Mouse (Mus musculus): ENCODE results near the gene Gpatch2.

The Gpatch2 gene

GRCm38 (mm10) chr1:187365424-187365823 lies 150.1 kb downstream of the Gpatch2 start:
- DNase-seq (ENCODE audit: extremely low read depth, low read depth, low spot score), result no peak

- DNase-seq (ENCODE audit: extremely low read depth, low read depth, low spot score), result no peak
Observed at GRCm38 (mm10) chr1:187366806-187367205, 151.5 kb downstream of the Gpatch2 start.

GRCm38 (mm10) chr1:187369049-187369448 lies 153.7 kb downstream of the Gpatch2 start:
- no peak for DNase-seq (ENCODE audit: extremely low read depth, low read depth, low spot score)

- DNase-seq (ENCODE audit: extremely low read depth, low read depth, low spot score), result no peak
Observed at GRCm38 (mm10) chr1:187373506-187373905, 158.2 kb downstream of the Gpatch2 start.

GRCm38 (mm10) chr1:187374418-187374817 lies 159.1 kb downstream of the Gpatch2 start:
- DNase-seq (ENCODE audit: extremely low read depth, low read depth, low spot score), result no peak

- DNase-seq (ENCODE audit: extremely low read depth, low read depth, low spot score), result no peak
Observed at GRCm38 (mm10) chr1:187376946-187377671, 161.8 kb downstream of the Gpatch2 start.

- no peak for DNase-seq (ENCODE audit: extremely low read depth, low read depth, low spot score)
Observed at GRCm38 (mm10) chr1:187377865-187378524, 162.7 kb downstream of the Gpatch2 start.

- no peak for DNase-seq (ENCODE audit: extremely low read depth, low read depth, low spot score)
Observed at GRCm38 (mm10) chr1:187389476-187389875, 174.2 kb downstream of the Gpatch2 start.

- DNase-seq (ENCODE audit: extremely low read depth, low read depth, low spot score), result no peak
Observed at GRCm38 (mm10) chr1:187400834-187401233, 185.5 kb downstream of the Gpatch2 start.
